Mouse (Mus musculus): ENCODE measurements around the gene Slc6a2. TPM values are rescaled to one million over a fixed set of nuclear protein-coding genes. Genes with fewer than 3 reads are reported as not detected.

Gene Slc6a2
- not detected for polyA plus RNA-seq (2017; shearing (Covaris generic))

- no peak for ATAC-seq
These were observed at the start of gene Slc6a2 for GRCm38 (mm10) chr8:92959779-92960178. Slc6a2 (plus strand) TSS chr8:92960079.

GRCm38 (mm10) chr8:92911477-92911876, 48.4 kb upstream of the Slc6a2 start:
- ATAC-seq: no peak

- ATAC-seq: no peak
These were observed 46.5 kb upstream of the Slc6a2 start for GRCm38 (mm10) chr8:92913396-92913795.

- ATAC-seq: no peak
These were observed 43.8 kb upstream of the Slc6a2 start for GRCm38 (mm10) chr8:92916082-92916481.

- no peak for ATAC-seq
These were observed 38.1 kb upstream of the Slc6a2 start for GRCm38 (mm10) chr8:92921768-92922167.

- ATAC-seq: no peak
These were observed 30.9 kb upstream of the Slc6a2 start for GRCm38 (mm10) chr8:92928986-92929385.

GRCm38 (mm10) chr8:92938056-92938455, 21.8 kb upstream of the Slc6a2 start:
- no peak for ATAC-seq

GRCm38 (mm10) chr8:92949071-92949470, 10.8 kb upstream of the Slc6a2 start:
- ATAC-seq: no peak

- ATAC-seq: no peak
These were observed 9.1 kb upstream of the Slc6a2 start for GRCm38 (mm10) chr8:92950639-92951371.

GRCm38 (mm10) chr8:92954044-92954443, 5.8 kb upstream of the Slc6a2 start:
- no peak for ATAC-seq

- no peak for ATAC-seq
These were observed 602 bp downstream of the Slc6a2 start for GRCm38 (mm10) chr8:92960451-92960911.

GRCm38 (mm10) chr8:92961088-92961487, 1.2 kb downstream of the Slc6a2 start:
- no peak for ATAC-seq

GRCm38 (mm10) chr8:92964556-92964955, 4.7 kb downstream of the Slc6a2 start:
- no peak for ATAC-seq

GRCm38 (mm10) chr8:92972949-92973348, 13.1 kb downstream of the Slc6a2 start:
- no peak for ATAC-seq

- ATAC-seq: no peak
These were observed 16.8 kb downstream of the Slc6a2 start for GRCm38 (mm10) chr8:92976656-92977055.

- no peak for ATAC-seq
These were observed 22.6 kb downstream of the Slc6a2 start for GRCm38 (mm10) chr8:92982491-92982890.

- ATAC-seq: no peak
These were observed 24.5 kb downstream of the Slc6a2 start for GRCm38 (mm10) chr8:92984376-92984775.

GRCm38 (mm10) chr8:92996840-92997239, 37.0 kb downstream of the Slc6a2 start:
- no peak for ATAC-seq

- no peak for ATAC-seq
These were observed 38.7 kb downstream of the Slc6a2 start for GRCm38 (mm10) chr8:92998600-92998999.

- no peak for ATAC-seq
These were observed 50.4 kb downstream of the Slc6a2 start for GRCm38 (mm10) chr8:93010286-93010685.

- ATAC-seq: no peak
These were observed 51.6 kb downstream of the Slc6a2 start for GRCm38 (mm10) chr8:93011439-93011838.

- ATAC-seq: no peak
These were observed 52.3 kb downstream of the Slc6a2 start for GRCm38 (mm10) chr8:93012226-93012625.

GRCm38 (mm10) chr8:93014300-93014699, 54.4 kb downstream of the Slc6a2 start:
- no peak for ATAC-seq

- ATAC-seq: no peak
These were observed 61.9 kb downstream of the Slc6a2 start for GRCm38 (mm10) chr8:93021738-93022137.

GRCm38 (mm10) chr8:93030664-93031063, 70.8 kb downstream of the Slc6a2 start:
- ATAC-seq: no peak
